Mouse (Mus musculus) liver, postnatal 0 days (tissue): ENCODE measurements around the gene Ip6k3. TPM values are rescaled to one million over a fixed set of nuclear protein-coding genes. Genes with fewer than 3 reads are reported as not detected.
A peak's percentile ranks its signal among the peaks of the same experiment; 100 is the strongest.

Experiments
- ATAC-seq: fragments of 200-750 bp; cut with Nextera tagmentation; 2 replicates; pipeline ENCODE4 v1.8.0; 2017; ENCODE audit warnings: mild to moderate bottlenecking, moderate library complexity
- DNase-seq: peaks from one replicate; pipeline ENCODE4 v3.0.0-alpha.2; 2016
- H3K27ac ChIP-seq: fragments of 300-500 bp; sonication (generic); 2 replicates; pipeline ENCODE4 v1.5.1; 2014; ENCODE audit warnings: antibody characterized with exemption, moderate library complexity, mild to moderate bottlenecking, low read depth
- H3K27me3 ChIP-seq: fragments of 300-500 bp; sonication (generic); 2 replicates; pipeline ENCODE4 v1.6.1; 2014; ENCODE audit warnings: low read length, control low read depth, mixed read lengths; ENCODE audit not compliant: insufficient read depth
- H3K36me3 ChIP-seq: fragments of 300-500 bp; sonication (generic); replicated peaks from 2 replicates; pipeline ENCODE4 v1.6.1; 2014; ENCODE audit warnings: mild to moderate bottlenecking, control low read depth, low read length, moderate library complexity, mixed read lengths; ENCODE audit not compliant: insufficient read depth
- H3K4me1 ChIP-seq: fragments of 300-500 bp; sonication (generic); 2 replicates; pipeline ENCODE4 v1.6.1; 2014; ENCODE audit warnings: antibody characterized with exemption, mild to moderate bottlenecking, control low read depth; ENCODE audit not compliant: insufficient read depth
- H3K4me2 ChIP-seq: fragments of 300-500 bp; sonication (generic); 2 replicates; pipeline ENCODE4 v1.6.1; 2014; ENCODE audit warnings: low read depth, mild to moderate bottlenecking, low read length, moderate library complexity, mixed read lengths
- H3K4me3 ChIP-seq: fragments of 300-500 bp; sonication (generic); 2 replicates; pipeline ENCODE4 v1.5.1; 2014; ENCODE audit warnings: low read depth, low read length
- H3K9ac ChIP-seq: fragments of 300-500 bp; sonication (generic); replicated peaks from 2 replicates; pipeline ENCODE4 v1.6.1; 2014; ENCODE audit warnings: mild to moderate bottlenecking, moderate library complexity
- H3K9me3 ChIP-seq: fragments of 300-500 bp; sonication (generic); 2 replicates; pipeline ENCODE4 v1.6.1; 2016; ENCODE audit warnings: mild to moderate bottlenecking, control low read depth, low read length, mixed read lengths
- CTCF ChIP-seq: sonication (generic); IDR thresholded peaks from 2 replicates; pipeline ENCODE4 v1.5.1; 2016; ENCODE audit warnings: antibody characterized with exemption, low read depth
- EP300 ChIP-seq: IDR thresholded peaks from 2 replicates; pipeline ENCODE4 v1.6.1; 2016; ENCODE audit warnings: antibody characterized with exemption, low read depth, mild to moderate bottlenecking
- WGBS: fragments of 180-500 bp; shearing (Covaris S2); extraction: QIAGEN DNeasy Blood & Tissue Kit; methylation state at CpG from one replicate; pipeline ENCODE4 v1.1.7; 2014; ENCODE audit not compliant: insufficient replicate concordance; 5-methylcytosine and 5-hydroxymethylcytosine counted together
- polyA plus RNA-seq: library from polyadenylated mRNA; unstranded; fragments of >200 nt; fragmentation: Nextera tagmentation; extraction: Ambion mirVana; gene quantifications from 2 replicates; pipeline ENCODE4 v1.2.1, GENCODE M21; 2015

Gene Ip6k3
- polyA plus RNA-seq, 1 experiment from 2014 or later, result 0.06 TPM

DNA sequence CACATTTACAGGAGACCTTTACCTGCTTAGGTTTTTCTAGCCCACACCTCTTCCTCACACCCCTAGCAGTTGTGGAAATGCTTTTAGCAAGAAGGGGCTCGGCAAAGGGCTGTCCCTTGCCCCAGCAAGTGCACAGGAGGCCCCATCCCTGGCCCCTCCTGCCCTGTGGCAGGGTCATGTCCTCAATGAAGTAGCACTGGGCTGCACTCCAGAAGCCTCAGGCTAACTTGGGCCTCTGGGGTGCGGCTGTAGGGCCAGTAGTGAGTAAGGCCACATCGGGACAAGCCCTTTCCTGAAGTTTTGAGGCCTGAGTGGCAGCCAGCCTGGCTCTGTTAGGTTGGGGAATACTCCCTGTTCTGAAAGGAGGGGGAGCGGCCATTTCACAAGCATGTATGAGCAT lies 6.7 kb downstream of the Ip6k3 start:
- Histone ChIP-seq H3K9ac (no peak overlapping the region), H3K36me3 (no peaks in the 10 kb centered on the region), H3K4me1 (no peaks in the 10 kb centered on the region), H3K27me3 (no peaks in the 10 kb centered on the region), H3K27ac (no peak overlapping the region), H3K9me3 (no peaks in the 10 kb centered on the region), H3K4me2 (no peak overlapping the region), H3K4me3 (no peak overlapping the region)
- DNase-seq (no peak), ATAC-seq (no peak)
- no peak for TF ChIP-seq EP300
- TF ChIP-seq CTCF, result no peak
- WGBS, result 69% methylated on average over 4 of the region's 4 CpGs

GRCm38 (mm10) chr17:27159169-27159568 lies 8.4 kb downstream of the Ip6k3 start:
- Histone ChIP-seq H3K27ac (no peak overlapping the region), H3K4me2 (no peak overlapping the region), H3K4me1 (no peaks in the 10 kb centered on the region), H3K9me3 (no peaks in the 10 kb centered on the region), H3K9ac (no peak overlapping the region), H3K36me3 (no peaks in the 10 kb centered on the region), H3K4me3 (no peak overlapping the region), H3K27me3 (no peaks in the 10 kb centered on the region)
- no peak for ATAC-seq
- no peak for DNase-seq
- TF ChIP-seq CTCF, result no peak
- TF ChIP-seq EP300, result no peak
- WGBS, result 68% methylated on average over 7 of the region's 7 CpGs

DNA sequence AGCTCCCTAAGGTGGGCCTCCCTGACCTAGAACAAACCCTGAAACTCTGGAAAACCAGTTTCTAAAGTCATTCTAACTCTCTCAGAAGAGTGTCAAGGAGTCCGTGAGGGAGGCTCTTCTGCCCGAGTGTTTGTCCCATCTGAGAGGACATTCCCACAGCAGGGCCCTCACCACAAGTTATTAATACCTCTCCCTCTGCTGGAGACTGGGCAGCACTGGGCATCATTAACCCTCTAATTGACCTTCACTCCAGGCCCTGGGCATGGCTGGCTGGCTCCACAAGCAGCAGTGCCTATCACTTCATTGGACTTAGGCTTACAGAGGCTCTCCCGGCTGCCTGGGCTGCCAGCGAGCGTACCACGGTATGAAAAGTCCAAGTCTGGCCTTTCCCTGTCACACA lies 9.2 kb downstream of the Ip6k3 start:
- no peak for DNase-seq
- H3K4me2 ChIP-seq, result no peak overlapping the region
- ATAC-seq, result no peak
- 83% methylated on average over 6 of the region's 6 CpGs for WGBS
- H3K9ac ChIP-seq, result no peak overlapping the region
- TF ChIP-seq EP300, result no peak
- TF ChIP-seq CTCF, result no peak
- H3K4me3 ChIP-seq, result no peak overlapping the region
- no peaks in the 10 kb centered on the region for H3K27me3 ChIP-seq
- H3K4me1 ChIP-seq, result peaks cover 3% of the 10 kb centered on the region; the same call in 1 of the 2 replicates
- no peaks in the 10 kb centered on the region for H3K9me3 ChIP-seq
- H3K36me3 ChIP-seq, result no peaks in the 10 kb centered on the region
- no peak overlapping the region for H3K27ac ChIP-seq

DNA sequence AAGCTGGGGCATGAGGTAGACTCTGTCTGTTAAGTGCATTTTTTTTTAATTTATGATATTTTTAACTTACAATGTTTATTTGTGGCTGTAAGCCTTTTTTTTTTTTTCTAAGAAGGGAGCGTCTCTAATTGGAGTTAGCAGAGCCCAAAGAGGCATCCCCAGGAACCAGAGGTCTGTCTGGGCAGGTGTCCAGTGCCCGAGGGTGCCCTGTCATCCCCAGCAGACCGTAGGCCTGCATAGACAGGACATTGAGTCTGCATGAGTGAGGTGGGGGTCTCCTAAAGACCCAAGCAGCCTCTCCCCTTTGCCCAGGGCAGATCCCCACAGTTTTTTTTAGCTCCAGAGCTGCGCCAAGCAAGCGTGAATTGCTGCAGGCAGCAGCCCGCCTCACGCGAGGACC lies 11.8 kb downstream of the Ip6k3 start:
- Histone ChIP-seq H3K9ac (no peak overlapping the region), H3K27ac (no peak overlapping the region), H3K36me3 (no peaks in the 10 kb centered on the region), H3K9me3 (no peaks in the 10 kb centered on the region), H3K4me3 (no peak overlapping the region), H3K4me1 (peaks cover 16% of the 10 kb centered on the region), H3K4me2 (no peak overlapping the region), H3K27me3 (no peaks in the 10 kb centered on the region)
- 84% methylated on average over 8 of the region's 8 CpGs for WGBS
- TF ChIP-seq CTCF (no peak), EP300 (no peak)
- DNase-seq, result no peak
- ATAC-seq, result no peak

- Histone ChIP-seq H3K4me3 (no peak overlapping the region), H3K4me2 (no peak overlapping the region), H3K36me3 (no peaks in the 10 kb centered on the region), H3K4me1 (peaks cover 16% of the 10 kb centered on the region), H3K9me3 (no peaks in the 10 kb centered on the region), H3K9ac (no peak overlapping the region), H3K27me3 (no peaks in the 10 kb centered on the region), H3K27ac (no peak overlapping the region)
- 69% methylated on average over 6 of the region's 6 CpGs for WGBS
- no peak for ATAC-seq
- DNase-seq, result no peak
- TF ChIP-seq CTCF (no peak), EP300 (no peak)
These were observed 12.7 kb downstream of the Ip6k3 start for GRCm38 (mm10) chr17:27154881-27155280.

GRCm38 (mm10) chr17:27154256-27154655 lies 13.3 kb downstream of the Ip6k3 start:
- H3K9ac ChIP-seq, result no peak overlapping the region
- DNase-seq, result no peak

GRCm38 (mm10) chr17:27153773-27154193 lies 13.8 kb downstream of the Ip6k3 start:
- Histone ChIP-seq H3K4me3 (no peak overlapping the region), H3K4me1 (peaks cover 16% of the 10 kb centered on the region), H3K4me2 (no peak overlapping the region), H3K27ac (peak overlapping the region; percentile 76), H3K36me3 (no peaks in the 10 kb centered on the region), H3K9ac (no peak overlapping the region), H3K9me3 (no peaks in the 10 kb centered on the region), H3K27me3 (no peaks in the 10 kb centered on the region)
- no peak for ATAC-seq
- TF ChIP-seq CTCF (no peak), EP300 (no peak)
- no peak for DNase-seq
- 72% methylated on average over 9 of the region's 9 CpGs for WGBS

More at GRCm38 (mm10) chr17:27154256-27154655, 13.3 kb downstream of the Ip6k3 start:
- WGBS, result 89% methylated on average over 14 of the region's 14 CpGs
- no peak overlapping the region for H3K4me3 ChIP-seq
- H3K4me2 ChIP-seq, result no peak overlapping the region
- TF ChIP-seq EP300, result no peak
- no peak for TF ChIP-seq CTCF
- H3K4me1 ChIP-seq, result peaks cover 16% of the 10 kb centered on the region
- no peak overlapping the region for H3K27ac ChIP-seq
- no peaks in the 10 kb centered on the region for H3K36me3 ChIP-seq
- no peak for ATAC-seq
- no peaks in the 10 kb centered on the region for H3K27me3 ChIP-seq
- no peaks in the 10 kb centered on the region for H3K9me3 ChIP-seq
